Mouse (Mus musculus) forebrain, postnatal 0 days (tissue): ENCODE results near the gene Galnt10. TPM values are rescaled to one million over a fixed set of nuclear protein-coding genes. Genes with fewer than 3 reads are reported as not detected.

ENCODE experiments used
- ATAC-seq: fragments of 200-750 bp; cut with Nextera tagmentation; 2 replicates; pipeline ENCODE4 v1.8.0; 2017; ENCODE audit warnings: mild to moderate bottlenecking, moderate library complexity
- DNase-seq: peaks from one replicate; pipeline ENCODE4 v3.0.0-alpha.2; 2015
- H3K27ac ChIP-seq: fragments of 300-500 bp; sonication (generic); 2 replicates; pipeline ENCODE4 v1.5.1; 2014; ENCODE audit warnings: low read depth, mild to moderate bottlenecking, antibody characterized with exemption, low read length, moderate library complexity, mixed read lengths
- H3K27me3 ChIP-seq: fragments of 300-500 bp; sonication (generic); 2 replicates; pipeline ENCODE4 v1.6.1; 2014; ENCODE audit warnings: mild to moderate bottlenecking, low read length, mixed read lengths; ENCODE audit not compliant: insufficient read depth
- H3K36me3 ChIP-seq: fragments of 300-500 bp; sonication (generic); 2 replicates; pipeline ENCODE4 v1.6.1; 2014; ENCODE audit warnings: mild to moderate bottlenecking, moderate library complexity; ENCODE audit not compliant: insufficient read depth
- H3K4me1 ChIP-seq: fragments of 300-500 bp; sonication (generic); 2 replicates; pipeline ENCODE4 v1.6.1; 2014; ENCODE audit warnings: antibody characterized with exemption; ENCODE audit not compliant: insufficient read depth
- H3K4me2 ChIP-seq: fragments of 300-500 bp; sonication (generic); 2 replicates; pipeline ENCODE4 v1.6.1; 2014; ENCODE audit warnings: low read depth, mild to moderate bottlenecking, moderate library complexity
- H3K4me3 ChIP-seq: fragments of 300-500 bp; sonication (generic); 2 replicates; pipeline ENCODE4 v1.5.1; 2014; ENCODE audit warnings: low read depth, low read length, mixed read lengths
- H3K9ac ChIP-seq: fragments of 300-500 bp; sonication (generic); 2 replicates; pipeline ENCODE4 v1.6.1; 2014; ENCODE audit warnings: mild to moderate bottlenecking
- H3K9me3 ChIP-seq: fragments of 300-500 bp; sonication (generic); 2 replicates; pipeline ENCODE4 v1.6.1; 2016; ENCODE audit warnings: low read length
- CTCF ChIP-seq: sonication (generic); IDR thresholded peaks from 2 replicates; pipeline ENCODE4 v1.5.1; 2016; ENCODE audit warnings: antibody characterized with exemption, control low read depth, low read depth
- WGBS: fragments of 180-500 bp; shearing (Covaris S2); extraction: QIAGEN DNeasy Blood & Tissue Kit; methylation state at CpG from one replicate; pipeline ENCODE4 v1.1.7; 2014; 5-methylcytosine and 5-hydroxymethylcytosine counted together
- polyA plus RNA-seq: library from polyadenylated mRNA; unstranded; fragments of >200 nt; fragmentation: Nextera tagmentation; extraction: Ambion mirVana; gene quantifications from 2 replicates; pipeline ENCODE4 v1.2.1, GENCODE M21; 2015
- total RNA-seq: library from RNA; depleted of rRNA; stranded (reverse); fragments of >200 nt; gene quantifications from 2 replicates; pipeline ENCODE4 v1.2.3, GENCODE M21; 2014

Gene Galnt10
- total and polyA plus RNA-seq, 2 experiments from 2014 or later: 9.5 to 20.7 TPM

DNA sequence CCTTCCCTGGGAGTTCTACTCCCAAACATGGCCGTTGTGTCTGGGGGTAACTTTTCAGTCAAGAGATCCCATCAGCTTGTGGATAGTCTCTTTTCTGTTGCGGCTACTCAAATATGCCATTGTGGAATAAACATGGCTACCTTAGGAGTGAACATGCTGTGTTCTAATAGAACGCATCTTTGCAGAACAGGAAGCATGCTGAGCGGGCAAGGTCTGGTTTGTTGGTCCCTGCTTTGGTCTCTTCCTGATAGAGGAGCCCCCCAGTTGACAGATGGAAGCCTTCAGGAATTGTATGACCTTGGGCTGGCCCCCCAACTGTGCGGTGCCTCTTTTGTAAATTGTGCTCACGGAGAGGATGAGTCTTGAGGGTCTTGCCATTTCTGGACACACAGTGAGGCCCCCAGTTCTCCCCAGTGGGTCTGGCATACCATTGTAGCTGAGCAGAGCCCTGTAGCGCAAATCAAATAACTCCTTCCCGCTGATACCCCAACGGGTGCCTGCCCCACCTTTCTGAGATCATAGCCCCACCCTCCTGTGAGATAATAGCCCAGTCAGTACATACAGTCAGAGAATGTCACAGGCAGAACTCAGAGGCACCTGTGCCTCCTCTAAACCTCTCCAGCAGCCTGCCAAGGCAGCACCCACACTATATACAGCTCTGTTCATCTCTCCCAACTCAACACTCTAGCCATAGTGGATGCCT is 12.3 kb downstream of the Galnt10 start:
- H3K9ac ChIP-seq: no peak overlapping the region
- no peaks in the 10 kb centered on the region for H3K4me1 ChIP-seq
- WGBS: 93% methylated on average over 9 of the region's 9 CpGs
- no peaks in the 10 kb centered on the region for H3K27me3 ChIP-seq
- no peak overlapping the region for H3K27ac ChIP-seq
- no peak for TF ChIP-seq CTCF
- no peaks in the 10 kb centered on the region for H3K9me3 ChIP-seq
- DNase-seq (no peak), ATAC-seq (no peak)
- no peak overlapping the region for H3K4me3 ChIP-seq
- H3K36me3 ChIP-seq: no peaks in the 10 kb centered on the region
- H3K4me2 ChIP-seq: no peak overlapping the region

DNA sequence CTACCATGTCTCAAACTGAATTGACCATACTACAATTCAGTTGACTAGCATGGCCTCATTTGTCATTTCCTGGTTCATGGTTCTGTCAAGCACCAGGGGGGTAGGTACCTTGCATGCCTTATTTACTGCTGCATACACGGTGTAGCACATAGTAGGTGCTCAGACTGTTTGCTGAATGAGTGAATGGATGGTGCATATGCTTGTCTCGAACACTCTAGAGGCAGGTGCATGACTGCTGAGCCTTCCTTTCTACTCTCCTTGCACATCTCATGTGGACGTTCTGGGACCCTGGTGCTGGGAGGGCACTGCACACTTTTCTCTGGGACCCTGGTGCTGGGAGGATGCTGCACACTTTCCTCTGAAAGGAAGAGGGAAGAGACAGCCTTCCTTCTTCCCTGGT is 13.0 kb downstream of the Galnt10 start:
- H3K27me3 ChIP-seq: no peaks in the 10 kb centered on the region
- DNase-seq: no peak

DNA sequence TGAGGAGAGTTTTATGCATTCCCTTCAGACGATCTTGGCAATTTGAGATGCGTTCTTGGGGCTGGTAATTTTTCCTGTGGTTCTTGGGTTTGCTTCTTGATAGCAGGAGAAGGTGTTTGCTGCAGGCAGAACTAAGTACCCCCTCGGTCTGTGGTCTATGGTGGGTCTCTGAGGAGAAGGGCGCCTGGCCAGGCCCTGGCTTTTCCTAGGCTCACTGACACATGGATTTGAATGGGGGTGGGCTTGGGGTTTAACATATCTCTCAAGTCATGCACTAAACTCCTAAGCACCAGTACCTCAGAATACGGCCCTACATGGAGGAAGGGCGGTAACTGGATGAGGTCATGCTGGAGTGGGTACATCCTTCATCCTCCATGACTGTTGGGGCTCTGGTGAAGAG is 13.5 kb downstream of the Galnt10 start:
- TF ChIP-seq CTCF: no peak
- WGBS: 85% methylated on average over 6 of the region's 6 CpGs
- ATAC-seq: no peak
- H3K4me3 ChIP-seq: no peak overlapping the region
- H3K4me2 ChIP-seq: no peak overlapping the region
- no peaks in the 10 kb centered on the region for H3K27me3 ChIP-seq
- no peaks in the 10 kb centered on the region for H3K9me3 ChIP-seq
- no peak overlapping the region for H3K9ac ChIP-seq
- no peak for DNase-seq
- no peaks in the 10 kb centered on the region for H3K4me1 ChIP-seq
- no peak overlapping the region for H3K27ac ChIP-seq
- H3K36me3 ChIP-seq: no peaks in the 10 kb centered on the region

More for the DNA sequence above, 13.0 kb downstream of the Galnt10 start:
- Histone ChIP-seq H3K9ac (no peak overlapping the region), H3K27ac (no peak overlapping the region), H3K4me2 (no peak overlapping the region), H3K36me3 (no peaks in the 10 kb centered on the region), H3K9me3 (no peaks in the 10 kb centered on the region), H3K4me3 (no peak overlapping the region), H3K4me1 (no peaks in the 10 kb centered on the region)
- TF ChIP-seq CTCF: no peak
- WGBS: 86% methylated on average over 3 of the region's 3 CpGs
- no peak for ATAC-seq

DNA sequence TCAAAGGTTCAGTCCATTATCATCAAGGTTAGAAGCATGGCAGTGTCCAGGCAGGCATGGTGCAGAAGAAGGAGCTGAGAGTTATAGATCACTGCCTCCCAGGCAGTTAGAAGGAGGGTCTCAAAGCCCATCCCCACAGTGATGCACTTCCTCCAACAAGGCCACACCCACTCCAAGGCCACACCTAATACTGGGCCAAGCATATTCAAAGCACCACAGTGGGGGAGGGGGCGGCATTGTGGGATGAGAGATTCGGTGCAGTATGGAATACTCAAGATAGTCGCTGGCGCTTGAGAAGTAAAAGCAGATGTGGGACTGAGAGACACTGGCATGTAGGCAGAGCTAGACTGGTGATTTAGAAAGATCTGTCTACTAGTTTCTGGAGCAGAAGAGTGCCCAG is 14.9 kb downstream of the Galnt10 start:
- Histone ChIP-seq H3K9me3 (no peaks in the 10 kb centered on the region), H3K27ac (no peak overlapping the region), H3K9ac (no peak overlapping the region), H3K4me1 (no peaks in the 10 kb centered on the region), H3K36me3 (no peaks in the 10 kb centered on the region), H3K27me3 (no peaks in the 10 kb centered on the region), H3K4me3 (no peak overlapping the region), H3K4me2 (no peak overlapping the region)
- WGBS: 95% methylated on average over 4 of the region's 4 CpGs
- ATAC-seq: no peak
- no peak for TF ChIP-seq CTCF
- DNase-seq: no peak

DNA sequence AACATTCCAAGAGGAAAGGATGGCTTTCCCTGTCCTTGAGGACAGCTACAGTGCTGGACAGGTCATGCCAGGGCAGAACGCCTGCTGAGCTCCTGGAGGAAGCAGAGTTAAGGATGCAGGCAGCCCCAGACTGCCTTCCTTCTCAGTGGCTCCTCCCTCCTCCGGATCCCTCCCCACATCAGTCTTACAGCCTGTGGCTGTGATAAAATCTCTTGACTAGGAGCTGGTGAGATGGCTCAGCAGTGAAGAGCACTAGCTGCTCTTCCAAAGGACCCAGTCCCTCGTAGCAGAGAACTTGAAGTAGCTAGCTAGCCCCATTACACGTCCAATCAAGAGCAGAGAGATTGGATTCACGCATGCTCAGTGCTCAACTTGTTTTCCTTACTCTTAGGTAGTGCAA is 15.6 kb downstream of the Galnt10 start:
- ATAC-seq: no peak
- H3K4me1 ChIP-seq: no peaks in the 10 kb centered on the region
- DNase-seq: no peak
- no peaks in the 10 kb centered on the region for H3K36me3 ChIP-seq
- no peak for TF ChIP-seq CTCF
- H3K4me3 ChIP-seq: no peak overlapping the region
- WGBS: 73% methylated on average over 5 of the region's 5 CpGs
- no peaks in the 10 kb centered on the region for H3K27me3 ChIP-seq
- no peak overlapping the region for H3K27ac ChIP-seq
- H3K4me2 ChIP-seq: no peak overlapping the region
- no peaks in the 10 kb centered on the region for H3K9me3 ChIP-seq
- no peak overlapping the region for H3K9ac ChIP-seq

DNA sequence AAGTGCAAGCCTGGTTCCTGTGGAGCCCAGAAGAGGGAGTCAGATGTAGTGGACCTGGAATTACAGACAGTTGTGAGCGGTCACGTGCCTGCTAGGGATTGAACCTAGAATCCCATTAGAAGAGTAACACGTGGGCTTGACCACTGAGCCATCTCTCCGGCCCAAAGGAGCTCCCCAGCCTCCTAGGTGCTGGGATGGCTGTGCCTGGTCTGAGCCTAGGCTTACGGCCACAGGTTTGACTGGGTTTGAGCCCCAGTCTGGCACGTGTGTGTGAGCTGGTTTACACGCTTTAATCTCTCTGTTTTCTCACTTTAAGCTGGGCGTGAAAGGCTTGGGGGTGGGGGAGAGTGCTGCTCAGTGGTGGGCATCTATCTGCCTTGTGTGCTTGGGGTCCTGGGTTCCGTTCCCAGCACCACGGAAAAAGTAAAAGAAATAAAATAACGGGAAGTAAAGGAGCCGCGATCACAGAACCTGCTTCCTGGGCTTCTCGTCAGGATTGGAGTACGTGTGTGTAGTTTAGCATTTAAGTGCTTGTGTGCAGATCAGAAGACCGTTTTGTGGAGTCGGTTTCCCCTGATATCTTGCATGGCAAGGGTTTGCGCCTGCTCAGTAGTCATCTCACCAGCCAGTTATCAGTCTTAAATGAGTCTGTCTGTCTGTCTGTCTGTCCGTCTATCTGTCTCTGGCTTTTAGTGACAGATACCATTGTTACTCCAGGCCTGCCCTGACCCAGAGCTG is 16.4 kb downstream of the Galnt10 start:
- TF ChIP-seq CTCF: no peak
- ATAC-seq (no peak), DNase-seq (no peak)
- WGBS: 89% methylated on average over 19 of the region's 19 CpGs
- H3K4me3 ChIP-seq: no peak overlapping the region
- no peak overlapping the region for H3K9ac ChIP-seq
- H3K27me3 ChIP-seq: no peaks in the 10 kb centered on the region
- no peak overlapping the region for H3K27ac ChIP-seq
- no peaks in the 10 kb centered on the region for H3K36me3 ChIP-seq
- no peaks in the 10 kb centered on the region for H3K9me3 ChIP-seq
- no peaks in the 10 kb centered on the region for H3K4me1 ChIP-seq
- H3K4me2 ChIP-seq: no peak overlapping the region

DNA sequence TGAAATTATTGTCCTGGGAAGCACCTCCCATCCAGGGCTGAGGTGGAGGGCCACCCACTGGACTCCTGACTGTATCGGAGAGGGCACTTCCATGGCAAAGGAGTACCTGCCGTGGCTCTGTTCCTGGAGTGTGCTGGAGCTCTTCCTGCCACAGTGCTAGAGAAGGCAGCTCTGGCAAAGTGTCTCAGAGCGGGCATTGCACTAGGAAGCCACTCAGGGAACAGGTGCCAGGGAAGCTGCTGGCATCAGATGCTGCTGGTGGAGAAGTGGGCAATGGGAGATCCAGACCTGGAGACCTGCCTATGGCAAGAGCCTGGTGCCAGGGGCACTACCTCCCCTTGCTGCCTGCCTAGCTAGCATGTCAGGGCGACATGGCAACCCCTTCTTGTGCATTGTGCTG is 17.0 kb downstream of the Galnt10 start:
- no peaks in the 10 kb centered on the region for H3K36me3 ChIP-seq
- no peaks in the 10 kb centered on the region for H3K4me1 ChIP-seq
- no peak for ATAC-seq
- H3K4me3 ChIP-seq: no peak overlapping the region
- TF ChIP-seq CTCF: no peak
- 66% methylated on average over 4 of the region's 4 CpGs for WGBS
- no peak overlapping the region for H3K4me2 ChIP-seq
- no peaks in the 10 kb centered on the region for H3K27me3 ChIP-seq
- H3K27ac ChIP-seq: no peak overlapping the region
- no peaks in the 10 kb centered on the region for H3K9me3 ChIP-seq
- H3K9ac ChIP-seq: no peak overlapping the region
- no peak for DNase-seq
